Mouse (Mus musculus) midbrain, embryonic 11.5 days (tissue): Measurements from ENCODE around the gene Tnr. TPM values are rescaled to one million over a fixed set of nuclear protein-coding genes. Genes with fewer than 3 reads are reported as not detected.

ENCODE experiments used
- ATAC-seq: fragments of 200-750 bp; cut with Nextera tagmentation; 2 replicates; pipeline ENCODE4 v1.8.0; 2017; ENCODE audit warnings: moderate TSS enrichment, moderate library complexity; ENCODE audit not compliant: low FRiP score
- DNase-seq: peaks from one replicate; pipeline ENCODE4 v3.0.0; 2015; ENCODE audit warnings: low spot score; ENCODE audit errors: missing footprints
- H3K27ac ChIP-seq: fragments of 300-500 bp; sonication (generic); 2 replicates; pipeline ENCODE4 v1.5.1; 2014; ENCODE audit warnings: low read depth, low read length
- H3K27me3 ChIP-seq: fragments of 300-500 bp; sonication (generic); 2 replicates; pipeline ENCODE4 v1.6.1; 2014; ENCODE audit warnings: mild to moderate bottlenecking, low read length, moderate library complexity, mixed read lengths; ENCODE audit not compliant: control insufficient read depth, insufficient read depth
- H3K36me3 ChIP-seq: fragments of 300-500 bp; sonication (generic); 2 replicates; pipeline ENCODE4 v1.6.1; 2014; ENCODE audit warnings: mild to moderate bottlenecking, low read length, moderate library complexity, mixed read lengths; ENCODE audit not compliant: control insufficient read depth, insufficient read depth
- H3K4me1 ChIP-seq: fragments of 300-500 bp; sonication (generic); 2 replicates; pipeline ENCODE4 v1.6.1; 2014; ENCODE audit warnings: low read length; ENCODE audit not compliant: control insufficient read depth, insufficient read depth
- H3K4me2 ChIP-seq: fragments of 300-500 bp; sonication (generic); 2 replicates; pipeline ENCODE4 v1.6.1; 2014; ENCODE audit warnings: mild to moderate bottlenecking, moderate library complexity
- H3K4me3 ChIP-seq: fragments of 300-500 bp; sonication (generic); 2 replicates; pipeline ENCODE4 v1.5.1; 2014; ENCODE audit warnings: low read depth, low read length
- H3K9ac ChIP-seq: fragments of 300-500 bp; sonication (generic); 2 replicates; pipeline ENCODE4 v1.6.1; 2014; ENCODE audit warnings: low read length
- H3K9me3 ChIP-seq: fragments of 300-500 bp; sonication (generic); 2 replicates; pipeline ENCODE4 v1.6.1; 2016; ENCODE audit warnings: low read length; ENCODE audit not compliant: control insufficient read depth
- WGBS: fragments of 180-500 bp; shearing (Covaris S2); extraction: QIAGEN DNeasy Blood & Tissue Kit; methylation state at CpG from one replicate; pipeline ENCODE4 v1.1.7; 2014; 5-methylcytosine and 5-hydroxymethylcytosine counted together
- polyA plus RNA-seq: library from polyadenylated mRNA; unstranded; fragments of >200 nt; fragmentation: Nextera tagmentation; extraction: Ambion mirVana; gene quantifications from 2 replicates; pipeline ENCODE4 v1.2.1, GENCODE M21; 2014

The Tnr gene
- polyA plus RNA-seq, 1 experiment from 2014 or later = 0.16 TPM

- Histone ChIP-seq H3K4me1 (no peaks in the 10 kb centered on the region), H3K9me3 (no peaks in the 10 kb centered on the region)
- WGBS = 78% methylated on average over 5 of the region's 5 CpGs
Measured at GRCm38 (mm10) chr1:159574661-159575060, 51.1 kb downstream of the Tnr start.

GRCm38 (mm10) chr1:159576246-159576645 lies 52.7 kb downstream of the Tnr start:
- no peaks in the 10 kb centered on the region for H3K36me3 ChIP-seq
- DNase-seq = peak; percentile 54
- no peaks in the 10 kb centered on the region for H3K4me1 ChIP-seq
- H3K4me2 ChIP-seq = no peak overlapping the region
- H3K9me3 ChIP-seq = no peaks in the 10 kb centered on the region
- no peak overlapping the region for H3K9ac ChIP-seq
- WGBS = 86% methylated on average over 2 of the region's 2 CpGs
- H3K27me3 ChIP-seq = no peaks in the 10 kb centered on the region
- no peak overlapping the region for H3K4me3 ChIP-seq
- no peak for ATAC-seq
- no peak overlapping the region for H3K27ac ChIP-seq

More at GRCm38 (mm10) chr1:159574661-159575060, 51.1 kb downstream of the Tnr start:
- no peak overlapping the region for H3K9ac ChIP-seq
- no peaks in the 10 kb centered on the region for H3K27me3 ChIP-seq
- H3K36me3 ChIP-seq = no peaks in the 10 kb centered on the region
- no peak overlapping the region for H3K27ac ChIP-seq
- ATAC-seq (no peak), DNase-seq (peak; percentile 23)
- no peak overlapping the region for H3K4me2 ChIP-seq
- H3K4me3 ChIP-seq = no peak overlapping the region

GRCm38 (mm10) chr1:159578391-159578790 lies 54.8 kb downstream of the Tnr start:
- ATAC-seq = no peak
- Histone ChIP-seq H3K4me1 (peaks cover 8% of the 10 kb centered on the region), H3K27me3 (no peaks in the 10 kb centered on the region), H3K4me3 (no peak overlapping the region), H3K9ac (no peak overlapping the region), H3K9me3 (no peaks in the 10 kb centered on the region), H3K36me3 (no peaks in the 10 kb centered on the region), H3K27ac (no peak overlapping the region), H3K4me2 (no peak overlapping the region)
- no peak for DNase-seq
- WGBS = 43% methylated on average over 3 of the region's 3 CpGs

GRCm38 (mm10) chr1:159580335-159580921 lies 56.9 kb downstream of the Tnr start:
- ATAC-seq (no peak), DNase-seq (peak; percentile 17)
- no peak overlapping the region for H3K4me3 ChIP-seq
- no peak overlapping the region for H3K4me2 ChIP-seq
- H3K4me1 ChIP-seq = peaks cover 8% of the 10 kb centered on the region
- no peaks in the 10 kb centered on the region for H3K36me3 ChIP-seq
- H3K27ac ChIP-seq = no peak overlapping the region
- no peaks in the 10 kb centered on the region for H3K9me3 ChIP-seq
- no peak overlapping the region for H3K9ac ChIP-seq
- 88% methylated on average over 8 of the region's 8 CpGs for WGBS
- no peaks in the 10 kb centered on the region for H3K27me3 ChIP-seq

GRCm38 (mm10) chr1:159583877-159584276 lies 60.3 kb downstream of the Tnr start:
- Histone ChIP-seq H3K9ac (no peak overlapping the region), H3K4me2 (no peak overlapping the region), H3K4me3 (no peak overlapping the region), H3K27me3 (no peaks in the 10 kb centered on the region), H3K36me3 (no peaks in the 10 kb centered on the region), H3K9me3 (no peaks in the 10 kb centered on the region), H3K27ac (no peak overlapping the region), H3K4me1 (peaks cover 8% of the 10 kb centered on the region)
- WGBS = 81% methylated on average over 4 of the region's 4 CpGs
- ATAC-seq = no peak
- no peak for DNase-seq

- Histone ChIP-seq H3K4me3 (no peak overlapping the region), H3K36me3 (no peaks in the 10 kb centered on the region; the same call in 1 of the 2 replicates), H3K27ac (no peak overlapping the region), H3K4me1 (no peaks in the 10 kb centered on the region), H3K9me3 (no peaks in the 10 kb centered on the region), H3K4me2 (no peak overlapping the region), H3K27me3 (no peaks in the 10 kb centered on the region), H3K9ac (no peak overlapping the region)
- WGBS = 80% methylated on average over 2 of the region's 2 CpGs
- no peak for ATAC-seq
- DNase-seq = no peak
Measured at GRCm38 (mm10) chr1:159588741-159589140, 65.2 kb downstream of the Tnr start.

- no peak overlapping the region for H3K4me3 ChIP-seq
- ATAC-seq = peak; percentile 24; the same call in 1 of the 2 replicates
- no peaks in the 10 kb centered on the region for H3K27me3 ChIP-seq
- no peak overlapping the region for H3K27ac ChIP-seq
- no peak overlapping the region for H3K4me2 ChIP-seq
- no peaks in the 10 kb centered on the region; the same call in 1 of the 2 replicates for H3K36me3 ChIP-seq
- no peaks in the 10 kb centered on the region; the same call in 1 of the 2 replicates for H3K4me1 ChIP-seq
- no peaks in the 10 kb centered on the region for H3K9me3 ChIP-seq
- no peak for DNase-seq
- no peak overlapping the region for H3K9ac ChIP-seq
- 74% methylated on average over 14 of the region's 14 CpGs for WGBS
Measured at GRCm38 (mm10) chr1:159594099-159595058, 70.8 kb downstream of the Tnr start.

- Histone ChIP-seq H3K9ac (no peak overlapping the region), H3K4me3 (no peak overlapping the region), H3K27me3 (no peaks in the 10 kb centered on the region), H3K4me2 (no peak overlapping the region), H3K4me1 (no peaks in the 10 kb centered on the region; the same call in 1 of the 2 replicates), H3K9me3 (no peaks in the 10 kb centered on the region), H3K27ac (no peak overlapping the region), H3K36me3 (no peaks in the 10 kb centered on the region; the same call in 1 of the 2 replicates)
- DNase-seq (no peak), ATAC-seq (no peak)
- 91% methylated on average over 3 of the region's 3 CpGs for whole genome bisulfite sequencing
Measured at GRCm38 (mm10) chr1:159595729-159596128, 72.2 kb downstream of the Tnr start.

GRCm38 (mm10) chr1:159596640-159597039 lies 73.1 kb downstream of the Tnr start:
- WGBS = 59% methylated on average over 2 of the region's 2 CpGs
- ATAC-seq (no peak), DNase-seq (no peak)
- Histone ChIP-seq H3K4me2 (no peak overlapping the region), H3K27ac (no peak overlapping the region), H3K36me3 (no peaks in the 10 kb centered on the region; the same call in 1 of the 2 replicates), H3K27me3 (no peaks in the 10 kb centered on the region), H3K9me3 (no peaks in the 10 kb centered on the region), H3K9ac (no peak overlapping the region), H3K4me3 (no peak overlapping the region), H3K4me1 (no peaks in the 10 kb centered on the region; the same call in 1 of the 2 replicates)
